Mouse (Mus musculus) thymus, postnatal 4 days (tissue): Measurements from ENCODE around the gene Zmym6.
"Not testable (repeated sequence)": the region's sequence is repeated elsewhere in the genome, so short reads cannot be mapped to it uniquely, and the experiment has no call there.

ENCODE experiments used
- DNase-seq: peaks from one replicate; pipeline ENCODE4 v3.0.0; 2021

The Zmym6 gene

DNA sequence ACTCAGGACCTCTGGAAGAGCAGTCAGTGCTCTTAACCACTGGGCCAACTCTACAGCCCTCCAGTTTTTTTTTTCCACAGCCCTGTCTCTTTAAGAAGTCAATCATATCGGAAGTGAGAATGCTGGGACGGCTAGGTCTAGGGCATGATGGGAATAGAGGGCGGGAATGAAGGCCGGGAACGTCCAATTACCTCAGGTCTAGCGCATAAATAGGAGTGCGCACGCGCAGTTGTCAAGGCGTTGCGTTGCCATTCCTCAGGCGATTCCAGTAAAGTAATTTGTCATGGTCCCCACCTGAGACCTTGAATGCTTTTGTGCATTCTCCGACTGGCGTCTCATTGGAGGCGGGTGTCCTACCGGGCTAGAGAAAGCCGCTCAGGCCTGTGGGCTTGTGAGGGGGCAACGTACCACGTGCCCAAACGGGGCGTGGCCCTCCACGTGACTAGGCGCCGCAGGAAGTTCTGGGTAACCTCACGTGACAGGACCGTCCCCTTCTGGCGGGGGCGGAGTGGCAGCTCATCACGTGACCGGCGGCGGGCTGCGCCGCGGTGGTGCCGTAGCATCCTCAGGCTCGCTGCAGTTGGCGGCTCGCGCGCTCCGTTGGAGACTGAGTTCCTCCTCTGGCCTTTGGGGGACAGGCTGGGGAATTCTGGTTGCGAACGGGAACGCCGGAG lies at the start of gene Zmym6:
Gene Zmym6, plus strand, starts transcription at position 509 of the 674 bp plus-strand sequence.
- peak; percentile 96 for DNase-seq

DNA sequence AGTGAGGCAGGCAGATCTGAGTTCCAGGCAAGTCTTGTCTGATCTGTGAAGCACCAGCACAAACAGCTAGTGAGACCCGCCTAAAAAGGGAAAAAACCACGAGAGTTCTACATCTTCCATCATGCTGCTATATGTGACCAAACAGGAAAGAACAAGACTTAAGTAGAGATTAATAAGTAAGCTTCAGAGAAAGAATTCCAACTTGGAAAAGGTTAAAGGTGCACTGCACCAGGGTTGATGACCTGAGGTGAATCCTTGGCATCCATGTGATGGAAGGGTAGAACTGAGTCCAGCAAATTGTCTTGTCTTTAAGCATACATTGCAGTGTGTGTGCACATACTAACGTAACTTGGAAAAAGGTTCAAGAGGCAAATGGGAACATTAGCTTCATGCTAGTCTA lies 40.0 kb upstream of the Zmym6 start:
- DNase-seq = no peak

DNA sequence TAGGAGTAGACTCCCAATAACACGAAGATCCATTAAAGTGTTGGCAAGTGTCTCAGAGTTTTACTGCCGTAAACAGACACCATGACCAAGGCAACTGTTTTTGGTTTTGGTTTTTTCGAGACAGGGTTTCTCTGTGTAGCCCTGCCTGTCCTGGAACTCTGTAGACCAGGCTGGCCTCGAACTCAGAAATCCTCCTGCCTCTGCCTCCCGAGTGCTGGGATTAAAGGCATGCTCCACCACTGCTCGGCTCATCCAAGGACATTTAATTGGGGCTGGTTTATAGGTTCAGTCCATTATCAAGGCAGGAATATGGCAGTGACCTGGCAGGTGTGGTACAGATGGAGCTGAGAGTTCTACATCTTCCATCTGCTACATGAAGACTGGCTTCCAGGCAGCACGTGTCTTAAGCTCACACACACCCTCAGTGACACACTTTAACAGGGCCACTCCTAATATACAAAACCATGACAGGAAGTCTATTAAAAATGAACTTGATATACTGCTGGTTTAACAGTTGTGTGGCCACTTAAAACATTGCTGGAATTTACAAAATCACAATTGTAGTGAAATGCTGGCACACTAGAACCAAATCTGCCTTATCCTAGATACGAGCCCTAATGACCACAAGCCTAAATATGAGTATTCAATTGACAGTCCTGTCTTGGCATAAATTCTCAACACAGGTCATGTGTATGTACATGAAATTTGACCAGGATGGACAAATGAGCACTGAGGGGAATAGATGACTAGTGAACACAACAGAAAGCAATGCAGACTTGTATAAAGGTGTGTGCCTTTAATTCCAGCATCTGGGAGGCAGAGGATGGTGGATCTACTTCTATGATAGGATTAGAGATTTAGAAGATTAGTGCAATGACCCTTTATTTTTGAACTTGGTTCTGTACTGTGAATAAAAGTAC lies 39.0 kb upstream of the Zmym6 start:
- no peak for DNase-seq

DNA sequence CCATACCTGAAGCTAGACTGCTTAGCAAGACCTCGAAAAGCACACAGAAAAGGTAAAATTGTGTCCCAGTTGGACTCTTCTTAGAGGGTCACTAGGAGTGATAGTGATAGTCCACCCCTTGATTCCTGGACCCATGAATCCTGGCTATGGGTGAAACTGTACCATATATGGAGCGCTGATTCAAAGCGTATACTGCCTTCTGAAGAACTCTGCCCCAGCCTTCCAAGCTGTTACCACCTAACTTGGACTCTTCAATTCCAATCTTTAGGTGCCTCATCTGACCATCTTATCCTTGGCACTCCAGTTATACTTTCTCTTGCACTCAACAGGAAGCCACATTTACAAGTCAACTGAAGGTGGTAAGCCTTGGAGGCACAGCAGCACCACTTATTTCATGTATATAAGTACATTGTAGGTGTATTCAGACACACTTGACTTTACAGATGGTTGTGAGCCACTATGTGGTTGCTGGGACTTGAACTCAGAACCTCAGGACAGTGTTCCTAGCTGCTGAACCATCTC lies 38.3 kb upstream of the Zmym6 start:
- DNase-seq = no peak

DNA sequence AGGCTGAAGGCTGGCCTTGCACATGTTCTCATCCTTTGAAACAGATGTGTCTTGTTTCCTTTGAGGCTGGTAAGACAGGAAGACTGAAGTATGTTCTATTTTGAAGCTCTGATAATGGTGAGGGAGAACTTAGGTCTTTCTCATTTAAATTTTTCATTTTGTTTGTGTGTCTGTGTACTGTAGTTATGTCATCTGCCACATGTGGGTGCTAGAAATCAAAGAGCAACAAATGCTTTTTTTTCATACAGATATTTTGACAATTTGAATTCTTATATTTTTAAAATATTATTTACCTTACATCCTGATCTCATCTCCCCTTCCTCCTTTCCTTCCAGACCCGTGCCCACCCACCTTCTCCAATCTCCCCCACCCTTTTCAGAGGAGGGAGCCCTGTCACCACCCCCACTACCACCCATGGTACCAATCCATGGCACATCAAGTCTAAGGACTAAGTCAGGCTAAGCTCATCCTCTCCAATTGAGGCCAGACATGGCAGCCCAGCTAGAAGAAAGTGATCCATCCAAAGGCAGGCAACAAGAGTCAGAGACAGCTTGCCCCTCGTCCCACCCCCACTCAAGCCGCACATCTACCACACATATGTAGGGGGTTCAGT lies 37.2 kb upstream of the Zmym6 start:
- DNase-seq = no peak

DNA sequence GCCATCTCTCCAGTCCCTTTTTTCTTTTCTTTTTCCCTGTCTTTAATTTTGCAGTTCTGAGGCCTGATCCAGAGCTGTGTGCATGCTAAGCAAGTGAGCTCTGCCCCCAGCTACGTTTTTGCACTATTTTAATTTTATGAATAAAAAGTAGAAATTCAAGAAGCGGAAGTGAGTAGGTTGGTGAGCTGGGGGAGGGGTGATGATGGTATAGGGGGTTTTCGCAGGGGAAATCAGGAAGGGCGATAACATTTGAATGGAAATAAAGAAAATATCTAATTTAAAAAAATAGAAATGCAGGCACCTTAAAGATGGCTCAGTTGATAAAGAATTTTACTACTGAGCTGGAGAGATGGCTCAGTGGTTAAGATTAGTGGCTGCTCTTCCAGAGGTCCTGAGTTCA lies 33.6 kb upstream of the Zmym6 start:
- no peak for DNase-seq

DNA sequence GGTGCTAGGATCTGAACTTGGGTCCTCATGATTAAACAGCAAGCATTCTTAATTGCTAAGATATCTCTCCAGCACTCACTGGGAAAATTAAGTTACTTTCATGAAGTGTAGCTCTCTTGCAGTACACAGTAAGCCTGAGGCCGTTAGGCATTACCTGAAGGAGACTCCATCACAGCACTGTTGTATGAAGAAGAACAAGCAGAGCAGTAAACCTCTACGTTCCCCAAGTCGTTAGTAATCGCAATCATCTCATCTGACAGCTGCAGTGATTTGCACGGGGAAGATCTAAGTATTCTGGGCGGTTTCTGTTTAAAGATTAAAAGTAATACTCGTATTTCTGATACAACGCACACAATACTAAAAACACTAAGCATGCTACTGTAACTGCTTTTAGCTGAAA lies 26.1 kb upstream of the Zmym6 start:
- no peak for DNase-seq

DNA sequence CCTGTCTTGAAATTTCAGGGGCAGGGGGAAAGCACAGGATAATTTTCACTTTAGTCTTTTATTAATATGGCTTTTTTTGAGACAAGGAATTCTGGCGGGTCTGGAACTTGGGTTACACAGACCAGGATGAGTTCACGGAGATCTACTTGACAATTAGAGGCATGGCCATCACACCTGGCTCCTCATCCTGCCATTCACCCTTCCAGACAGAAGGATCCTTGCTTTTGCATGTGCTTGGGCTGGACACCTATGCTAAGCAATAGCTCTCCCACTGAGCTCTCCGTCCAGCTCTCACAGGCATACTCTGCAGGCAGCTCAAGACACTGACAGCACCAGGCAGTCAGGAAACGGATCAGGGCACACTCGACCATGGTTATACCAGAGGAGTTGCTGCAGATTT lies 24.1 kb upstream of the Zmym6 start:
- no peak for DNase-seq

DNA sequence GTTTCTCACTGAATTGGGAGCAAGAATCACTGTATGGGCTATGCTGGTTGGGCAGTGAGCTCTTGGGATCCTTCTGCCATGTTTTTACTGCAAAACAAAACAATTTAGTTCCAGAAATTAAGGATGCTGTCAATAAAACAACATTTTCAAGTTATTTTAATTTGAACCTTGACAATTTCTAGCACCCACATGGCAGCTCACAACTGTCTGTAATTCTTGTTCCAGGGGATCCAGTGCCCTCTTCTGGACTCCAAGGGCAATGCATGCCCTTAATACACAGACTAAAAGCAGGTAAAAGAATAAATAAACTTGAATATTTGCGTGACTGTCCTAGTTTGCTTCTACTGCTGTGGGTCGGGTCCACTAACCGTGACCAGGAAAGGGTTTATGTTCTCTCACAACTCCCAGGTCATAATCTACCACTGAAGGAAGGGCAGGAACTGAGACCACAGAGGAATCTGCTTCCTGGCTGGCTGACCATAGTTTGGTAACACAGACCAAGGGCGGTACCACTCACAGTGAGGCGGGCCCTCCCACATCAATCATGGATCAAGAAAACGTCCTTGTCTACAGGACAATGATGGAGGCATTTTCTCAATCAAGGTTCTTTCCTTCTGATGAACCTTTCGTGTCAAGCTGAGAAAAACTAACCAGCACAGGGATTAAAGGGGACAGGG lies 22.5 kb upstream of the Zmym6 start:
- no peak for DNase-seq

DNA sequence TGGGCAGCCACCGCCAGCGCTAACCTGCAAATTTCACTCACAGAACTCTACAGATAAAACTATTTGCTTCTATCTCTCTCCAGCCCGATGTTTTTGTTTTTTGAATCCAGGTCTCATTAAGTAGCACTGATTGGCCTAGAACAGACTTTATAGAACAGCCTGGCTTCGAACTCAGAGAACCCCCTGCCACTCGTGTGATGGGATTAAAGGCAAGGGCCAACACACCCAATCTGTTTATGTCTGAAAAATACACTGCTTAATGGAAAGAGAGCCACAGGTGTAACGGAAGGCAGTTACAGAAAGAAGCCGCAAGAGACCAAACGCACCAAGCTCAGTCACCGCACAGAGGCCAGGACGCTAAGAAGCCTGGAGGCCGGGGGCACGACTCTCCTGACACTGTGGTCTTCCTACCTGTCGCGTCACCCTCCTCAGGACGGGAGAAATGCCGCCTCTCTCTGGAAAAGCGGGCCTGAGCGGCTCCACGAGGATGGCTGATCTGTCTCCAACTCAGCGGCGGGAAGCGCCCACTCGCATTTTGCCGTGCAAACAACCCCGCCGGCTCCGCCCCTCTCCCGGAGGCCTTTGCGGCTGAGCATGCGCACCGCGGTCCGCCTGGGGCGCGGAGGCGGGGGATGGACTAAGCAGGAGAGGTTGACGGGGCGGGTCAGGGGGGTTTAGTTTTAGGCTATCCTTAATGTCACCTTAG lies 16.4 kb upstream of the Zmym6 start, which contains the start of gene Zmym1:
Gene Zmym1, minus strand, starts transcription at position 568 of the 706 bp plus-strand sequence.
- DNase-seq = peak; percentile 97

DNA sequence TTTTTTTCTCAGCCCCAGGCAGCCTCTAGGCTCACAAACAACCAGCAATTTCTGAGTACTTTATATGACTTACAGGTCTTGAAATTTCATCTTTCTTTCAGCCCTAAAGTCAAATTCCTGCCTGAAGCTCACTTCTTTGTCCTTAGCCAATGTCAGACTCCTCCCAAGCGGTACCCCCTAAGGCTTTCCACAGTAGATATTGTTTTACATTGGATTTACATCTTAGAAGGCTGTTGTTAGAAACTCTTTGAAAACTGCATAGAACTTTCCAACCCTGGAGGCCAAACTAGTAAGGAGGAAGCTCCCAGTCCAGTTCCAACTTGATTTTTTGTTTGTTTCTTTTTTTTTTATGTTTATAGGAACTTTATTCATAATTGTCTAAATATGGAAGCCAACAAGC lies 13.1 kb upstream of the Zmym6 start:
- no peak for DNase-seq

DNA sequence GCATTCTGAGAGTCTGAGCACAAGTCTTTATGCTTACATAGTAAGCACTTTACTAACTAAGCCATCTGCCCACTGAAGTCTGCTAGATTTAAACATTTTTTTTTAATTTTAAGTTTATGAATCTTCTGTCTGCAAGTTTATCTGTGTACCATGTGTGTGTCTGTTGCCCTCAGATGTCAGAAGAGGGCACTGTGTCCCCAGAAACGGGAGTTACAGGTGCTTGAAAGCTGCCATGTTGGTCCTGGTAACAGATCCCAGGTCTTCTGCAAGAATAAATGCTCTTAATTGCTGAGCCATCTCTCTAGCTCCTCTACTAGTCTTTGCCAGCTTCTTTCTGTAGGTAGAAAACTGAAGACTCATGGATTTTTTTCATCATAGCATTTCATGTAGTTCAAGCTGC lies 2.3 kb upstream of the Zmym6 start:
- DNase-seq = no peak

DNA sequence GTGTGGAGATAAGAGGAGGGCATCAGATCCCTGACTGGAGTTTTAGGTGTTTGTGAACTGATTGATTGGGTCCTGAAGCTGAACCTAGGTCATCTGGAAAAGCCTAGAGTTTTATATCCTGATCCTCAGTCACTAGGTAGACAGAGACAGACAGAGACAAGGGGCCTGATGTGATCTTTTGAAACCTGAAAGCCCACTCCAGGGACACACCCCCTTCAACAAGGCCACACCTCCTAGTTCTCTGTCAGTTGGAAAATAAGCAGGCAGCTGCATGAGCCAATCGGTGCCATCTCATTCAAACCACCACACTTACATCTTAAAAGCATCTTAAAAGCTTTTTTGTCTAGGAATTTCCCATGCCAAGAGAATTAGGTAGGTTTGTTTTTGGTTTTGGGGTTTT lies 3.6 kb downstream of the Zmym6 start:
- no peak for DNase-seq

DNA sequence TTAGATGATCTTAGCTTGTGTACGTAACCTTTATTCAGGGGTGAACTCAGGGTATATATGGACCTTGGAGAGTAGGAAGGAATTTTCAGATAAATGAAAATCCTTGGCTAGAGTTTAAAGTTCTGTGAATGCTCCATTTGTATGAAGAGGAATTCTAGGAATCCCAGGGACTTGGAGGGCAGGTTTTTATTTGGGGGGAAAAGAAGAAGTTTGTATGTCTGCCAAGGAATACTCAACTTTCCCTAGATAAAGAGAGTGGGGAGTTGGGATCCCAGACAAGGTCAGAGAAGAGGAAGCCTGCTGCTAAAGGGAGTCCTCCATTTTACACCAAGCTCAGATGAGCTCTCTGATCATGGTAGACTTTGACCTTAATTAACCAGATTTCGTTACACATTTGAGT lies 5.9 kb downstream of the Zmym6 start:
- DNase-seq = no peak

DNA sequence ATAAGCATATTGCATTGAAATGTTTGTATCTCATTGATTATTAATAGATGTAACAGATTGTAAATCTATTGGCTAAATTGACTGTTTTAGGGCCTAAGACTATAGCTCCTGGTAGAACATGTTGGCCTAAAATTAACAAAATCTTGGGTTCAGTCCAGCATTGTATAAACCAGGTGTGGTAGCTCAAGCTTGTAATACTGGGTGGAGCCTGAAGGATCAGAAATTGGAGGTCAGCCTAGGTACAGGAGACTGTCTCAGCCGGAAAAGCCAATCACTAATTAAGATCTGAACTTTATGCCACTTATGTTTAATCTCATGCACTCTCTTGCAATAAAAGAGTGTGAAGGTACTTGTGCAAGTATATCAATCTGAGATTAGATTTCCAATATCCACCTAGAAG lies 8.6 kb downstream of the Zmym6 start:
- no peak for DNase-seq

DNA sequence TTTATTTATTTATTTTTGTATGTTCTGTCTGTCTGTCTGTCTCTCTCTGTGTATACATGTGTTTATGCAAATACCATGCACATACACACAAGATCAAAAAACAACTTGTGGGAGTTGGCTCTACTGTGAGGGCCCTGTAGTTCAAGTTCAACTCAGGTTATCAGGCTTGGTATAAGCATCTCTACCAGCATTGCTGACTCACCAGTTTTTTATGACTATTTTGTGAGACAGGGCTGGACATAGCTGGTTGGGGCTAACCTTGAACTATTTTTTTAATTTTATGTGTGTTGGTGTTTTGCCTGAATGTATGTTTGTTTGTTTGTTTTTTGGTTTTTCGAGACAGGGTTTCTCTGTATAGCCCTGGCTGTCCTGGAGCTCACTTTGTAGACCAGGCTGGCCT lies 14.0 kb downstream of the Zmym6 start:
- no peak for DNase-seq

DNA sequence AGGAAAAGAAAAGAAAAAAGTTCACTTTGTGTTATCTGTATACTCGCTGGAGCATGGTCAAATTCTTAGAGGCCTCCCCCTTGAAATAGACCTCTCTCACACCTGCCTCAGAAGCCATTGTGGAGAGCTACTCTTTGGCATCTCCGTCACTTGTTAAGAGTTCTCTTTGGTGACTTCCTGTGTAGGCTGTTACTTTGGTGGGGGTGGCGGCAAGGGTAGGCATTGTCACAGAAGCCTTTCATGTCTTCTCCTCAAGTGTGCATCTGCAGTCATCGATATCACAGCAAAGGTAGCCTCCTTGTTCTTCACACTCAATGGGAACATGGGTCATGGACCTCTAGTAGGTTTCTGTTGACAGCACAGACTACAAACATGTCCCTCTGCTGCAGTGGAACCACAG lies 17.9 kb downstream of the Zmym6 start:
- peak; percentile 41 for DNase-seq

DNA sequence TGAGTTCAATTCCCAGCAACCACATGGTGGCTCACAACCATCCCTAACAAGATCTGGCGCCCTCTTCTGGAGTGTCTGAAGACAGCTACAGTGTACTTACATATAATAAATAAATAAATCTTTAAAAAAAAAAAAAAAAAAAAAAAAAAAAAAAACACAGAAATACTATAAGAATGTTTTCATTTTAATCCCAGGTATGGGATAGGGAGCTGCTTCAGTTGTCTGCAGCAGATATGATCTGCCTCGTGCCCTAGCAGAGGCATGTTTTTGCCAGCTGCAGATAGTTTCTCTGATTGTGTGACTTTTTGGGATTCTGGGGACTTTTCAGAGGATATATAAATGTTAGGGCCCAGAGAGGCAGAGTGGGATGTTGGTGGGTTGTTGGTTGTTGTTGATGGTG lies 22.4 kb downstream of the Zmym6 start:
- DNase-seq = not testable (repeated sequence)

DNA sequence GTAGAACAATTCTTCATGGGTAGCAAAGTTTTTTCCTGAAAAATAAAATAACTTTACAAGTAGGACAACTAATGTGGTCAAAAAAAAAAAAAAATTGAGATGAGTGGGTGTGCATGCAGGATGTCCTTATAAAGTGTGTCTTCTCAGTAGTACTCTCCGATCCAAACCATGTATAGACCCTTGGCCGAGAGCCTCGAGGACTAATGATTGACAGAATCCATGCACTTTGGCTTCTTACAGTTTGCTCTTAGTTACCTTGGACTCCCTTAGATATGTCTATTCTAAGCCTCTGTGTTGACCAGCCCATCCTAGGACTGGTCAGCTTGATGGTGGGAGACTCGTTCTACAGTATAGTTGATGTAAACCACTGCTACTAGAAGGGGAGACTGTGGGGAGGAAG lies 30.4 kb downstream of the Zmym6 start:
- no peak for DNase-seq

DNA sequence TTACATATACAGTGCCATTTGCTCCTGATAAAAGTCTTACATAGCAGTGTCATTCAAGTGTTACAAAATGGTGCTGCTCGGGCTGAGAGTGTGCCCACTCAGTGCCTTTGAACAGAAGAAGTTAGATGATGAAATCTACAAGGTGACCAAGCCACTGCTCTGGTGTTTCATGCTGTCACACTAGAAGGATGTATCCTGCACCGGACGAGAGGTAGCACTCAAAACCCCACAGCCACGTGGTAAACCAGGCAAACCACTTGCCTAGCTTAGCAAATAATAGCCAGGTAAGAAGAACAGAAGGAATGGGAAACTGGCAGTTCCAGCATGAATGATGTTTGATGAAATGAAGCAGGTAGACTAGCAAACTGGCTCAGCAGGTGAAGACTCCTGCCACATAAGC lies 33.4 kb downstream of the Zmym6 start:
- DNase-seq = no peak

DNA sequence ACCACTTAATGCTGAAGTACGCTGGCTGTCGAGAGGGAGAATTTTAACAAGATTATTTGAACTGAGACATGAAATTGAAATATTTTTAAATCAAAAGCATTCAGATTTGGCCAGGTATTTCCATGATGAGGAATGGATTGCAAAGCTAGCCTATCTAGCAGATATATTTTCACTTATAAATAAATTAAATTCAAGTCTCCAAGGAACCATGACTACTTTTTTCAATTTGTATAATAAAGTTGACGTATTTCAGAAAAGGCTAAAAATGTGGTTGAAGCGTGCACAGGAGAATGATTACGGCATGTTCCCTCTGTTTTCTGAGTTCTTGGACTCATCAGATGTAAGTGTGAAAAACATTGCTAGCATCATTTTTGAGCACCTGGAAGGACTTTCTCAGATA lies 46.2 kb downstream of the Zmym6 start, which contains the start of gene Tmem35b:
Gene Tmem35b, plus strand, starts transcription at position 301 of the 400 bp plus-strand sequence.
- no peak for DNase-seq

DNA sequence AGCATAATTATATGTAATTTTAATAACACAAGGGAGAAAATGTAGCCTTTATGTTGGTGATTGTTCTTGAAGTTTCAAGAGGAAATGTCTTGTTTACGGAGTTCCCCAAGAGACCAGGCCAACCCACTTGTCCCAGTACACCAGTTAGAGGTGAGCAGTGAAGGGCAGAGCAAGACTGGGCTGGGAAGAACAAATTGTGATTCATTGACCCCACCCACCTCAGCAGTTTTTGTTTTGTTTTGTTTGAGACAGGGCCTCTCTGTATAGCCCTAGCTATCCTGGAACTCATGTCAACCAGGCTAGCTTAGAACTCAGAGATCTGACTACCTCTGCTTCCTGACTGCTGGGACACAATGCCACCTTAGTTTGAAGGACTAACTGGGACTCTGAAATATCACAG lies 47.1 kb downstream of the Zmym6 start:
- no peak for DNase-seq
